Comparison of ENCODE assay signal across 18 mouse cellular contexts in the genomic region with DNA sequence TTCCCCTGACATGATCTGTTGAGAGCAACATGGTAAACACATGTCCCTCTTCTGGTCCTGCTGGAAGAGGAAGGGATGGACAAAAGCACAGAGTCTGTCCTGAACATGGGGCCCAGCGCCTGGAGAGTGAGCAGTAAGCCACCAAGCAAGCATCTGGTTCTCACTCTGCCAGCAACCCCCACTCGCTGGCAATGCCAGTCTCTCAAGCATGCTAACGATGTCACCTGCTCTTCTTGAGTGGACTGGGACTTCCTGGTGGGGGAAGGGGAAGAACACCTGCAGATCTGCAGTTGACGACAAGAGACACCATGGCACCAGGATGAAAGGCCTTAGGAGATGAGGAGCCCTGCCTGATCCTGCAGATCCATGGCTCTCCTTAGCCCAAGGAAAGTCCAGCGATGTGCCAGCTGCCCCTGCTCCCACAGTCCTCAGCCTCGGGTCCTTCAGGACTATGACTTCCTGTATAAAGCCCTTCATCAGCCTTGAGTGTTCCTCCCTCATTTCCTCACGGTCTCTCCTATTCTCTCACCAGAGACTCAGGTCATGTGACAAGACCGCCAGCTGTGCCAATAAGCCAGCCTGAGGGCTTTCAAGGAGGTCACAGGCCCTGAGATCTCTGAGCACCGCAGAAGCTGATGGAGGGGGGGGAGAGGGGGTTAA.
DNase-seq lines count a peak whose midpoint lies in the region; ATAC-seq and TF ChIP-seq lines count a peak whose summit lies in the region.
"Had no signal": no experiment of that assay in that cellular context is flagged by ENCODE, and none has a peak within 500 bp of the region (broad histone marks: within the 10 kb centered on the region; RNA-seq: fewer than 3 reads in every experiment).

No protein-coding gene starts in this region.

- no peaks in the 10 kb centered on the region for H3K27me3 ChIP-seq in forebrain, embryonic 15.5 days
- H3K27me3 ChIP-seq in forebrain, embryonic 14.5 days (replicated peaks; ENCODE audit: control insufficient read depth, insufficient read depth, low read length): no peaks in the 10 kb centered on the region
- H3K27me3 ChIP-seq in lung, embryonic 15.5 days: no peaks in the 10 kb centered on the region
- H3K27me3 ChIP-seq in thymus, adult 2 months (ENCODE audit: control insufficient read depth, insufficient read depth, low read length): no peaks in the 10 kb centered on the region
- H3K27me3 ChIP-seq: forebrain, embryonic 12.5 days had no signal

- no peak overlapping the region for H3K9ac ChIP-seq in forebrain, embryonic 15.5 days (replicated peaks)
- no peak overlapping the region for H3K9ac ChIP-seq in forebrain, embryonic 14.5 days (ENCODE audit: low read length)
- H3K9ac ChIP-seq in lung, embryonic 15.5 days: no peak overlapping the region
- H3K9ac ChIP-seq: forebrain, embryonic 12.5 days had no signal

- no peak for TF ChIP-seq CTCF in brain, embryonic 14.5 days (IDR thresholded peaks at IDR 0.05; ENCODE audit: borderline replicate concordance, extremely low read depth, insufficient read depth, insufficient read length)
- TF ChIP-seq CTCF in thymus, adult 2 months (IDR thresholded peaks at IDR 0.05; ENCODE audit: borderline replicate concordance, control insufficient read depth, extremely low read depth, insufficient read depth, low read length, poor library complexity): no peak

- no peak overlapping the region for H3K4me2 ChIP-seq in forebrain, embryonic 15.5 days (replicated peaks)
- H3K4me2 ChIP-seq in forebrain, embryonic 14.5 days (ENCODE audit: low read length): no peak overlapping the region
- H3K4me2 ChIP-seq in lung, embryonic 15.5 days: no peak overlapping the region
- H3K4me2 ChIP-seq: forebrain, embryonic 12.5 days had no signal

- H3K27ac ChIP-seq in forebrain, embryonic 15.5 days (replicated peaks): no peak overlapping the region
- no peak overlapping the region for H3K27ac ChIP-seq in forebrain, embryonic 14.5 days (ENCODE audit: low read depth, low read length)
- H3K27ac ChIP-seq in lung, embryonic 15.5 days: no peak overlapping the region
- H3K27ac ChIP-seq in thymus, adult 2 months (ENCODE audit: control insufficient read depth, insufficient read depth, low read length): peak overlapping the region; percentile 85
- H3K27ac ChIP-seq: forebrain, embryonic 12.5 days; hindbrain, postnatal 0 days; left cerebral cortex, adult 2 months; macrophage had no signal

- 64% methylated on average over 9 of the region's 9 CpGs for WGBS in forebrain, embryonic 15.5 days
- 70% methylated on average over 9 of the region's 9 CpGs for WGBS in forebrain, embryonic 14.5 days
- WGBS in lung, embryonic 15.5 days: 48% methylated on average over 9 of the region's 9 CpGs
- WGBS in thymus, adult 2 months: 40% methylated on average over 9 of the region's 9 CpGs

- H3K9me3 ChIP-seq in forebrain, embryonic 15.5 days: no peaks in the 10 kb centered on the region
- H3K9me3 ChIP-seq in forebrain, embryonic 14.5 days (replicated peaks; ENCODE audit: control insufficient read depth, low read length): no peaks in the 10 kb centered on the region
- no peaks in the 10 kb centered on the region for H3K9me3 ChIP-seq in lung, embryonic 15.5 days
- H3K9me3 ChIP-seq: forebrain, embryonic 12.5 days had no signal

- ATAC-seq in forebrain, embryonic 15.5 days (replicated peaks): 0 out of 2 replicates have a peak, but pooled peaks have one; percentile 17
- no peak for ATAC-seq in forebrain, embryonic 14.5 days
- peak; percentile 59; the same call in 1 of the 2 replicates for ATAC-seq in lung, embryonic 15.5 days (ENCODE audit: borderline replicate concordance, extremely low read depth, low FRiP score, low TSS enrichment)
- ATAC-seq: hindbrain, postnatal 0 days had no signal

- H3K4me3 ChIP-seq in forebrain, embryonic 15.5 days: no peak overlapping the region
- no peak overlapping the region for H3K4me3 ChIP-seq in forebrain, embryonic 14.5 days (ENCODE audit: low read depth, low read length)
- no peak overlapping the region for H3K4me3 ChIP-seq in lung, embryonic 15.5 days
- peak overlapping the region; percentile 32; the same call in 1 of the 2 replicates for H3K4me3 ChIP-seq in thymus, adult 2 months (ENCODE audit: control insufficient read depth, insufficient read depth, low read length)
- H3K4me3 ChIP-seq: forebrain, embryonic 12.5 days; left cerebral cortex, adult 2 months had no signal

- DNase-seq in forebrain, embryonic 14.5 days (ENCODE audit: low spot score): no peak
- peak; percentile 27 for DNase-seq in brain, embryonic 14.5 days (ENCODE audit: low read depth)
- DNase-seq in thymus, adult 2 months: peak; percentile 55
- no peak for DNase-seq in spleen, postnatal 14 days (ENCODE audit: low spot score in 2 of 2)
- DNase-seq in spleen, postnatal 36 days (ENCODE audit: low spot score in 2 of 2): no peak
- no peak for DNase-seq in layer of hippocampus, postnatal 25 days (ENCODE audit: extremely low spot score in 1 of 2, low spot score in 1 of 2)
- DNase-seq: cerebellum, adult 11-12 months; heart, adult 11 months; heart, postnatal 10 days; kidney, adult 2 months; midbrain, embryonic 14.5 days; right cerebral cortex, postnatal 4 days had no signal

- no peaks in the 10 kb centered on the region for H3K36me3 ChIP-seq in forebrain, embryonic 15.5 days
- H3K36me3 ChIP-seq in forebrain, embryonic 14.5 days (ENCODE audit: control insufficient read depth, insufficient read depth, low read length): no peaks in the 10 kb centered on the region
- H3K36me3 ChIP-seq in lung, embryonic 15.5 days: no peaks in the 10 kb centered on the region
- H3K36me3 ChIP-seq in thymus, adult 2 months (ENCODE audit: control insufficient read depth, insufficient read depth, low read length): no peaks in the 10 kb centered on the region
- H3K36me3 ChIP-seq: forebrain, embryonic 12.5 days had no signal

- peaks cover 28% of the 10 kb centered on the region for H3K4me1 ChIP-seq in forebrain, embryonic 15.5 days
- peaks cover 2% of the 10 kb centered on the region; the same call in 1 of the 2 replicates for H3K4me1 ChIP-seq in forebrain, embryonic 14.5 days (ENCODE audit: control insufficient read depth, insufficient read depth, low read length)
- H3K4me1 ChIP-seq in lung, embryonic 15.5 days: peaks cover 23% of the 10 kb centered on the region; the same call in 1 of the 2 replicates
- H3K4me1 ChIP-seq in thymus, adult 2 months (replicated peaks; ENCODE audit: control insufficient read depth, insufficient read depth, low read length): peaks cover 13% of the 10 kb centered on the region

- TF ChIP-seq POLR2A in brain, embryonic 14.5 days (IDR thresholded peaks at IDR 0.05; ENCODE audit: borderline replicate concordance, extremely low read depth, insufficient read depth, insufficient read length, poor library complexity, severe bottlenecking): no peak
- no peak for TF ChIP-seq POLR2A in thymus, adult 2 months (IDR thresholded peaks at IDR 0.05; ENCODE audit: control insufficient read depth, extremely low read depth, insufficient read depth, low read length, poor library complexity)

Comparison
In these comparisons a context has a peak if more than half of its experiments do, and no peak if none do; other contexts are left out.
1. DNase-seq: peak in brain, embryonic 14.5 days (single experiment) and thymus, adult 2 months (single experiment); none in forebrain, embryonic 14.5 days (single experiment), spleen, postnatal 14 days (0 of 2), spleen, postnatal 36 days (0 of 2) and layer of hippocampus, postnatal 25 days (0 of 2).